Mouse (Mus musculus) colon, adult 2 months (tissue): ENCODE measurements around the gene Auts2. TPM values are rescaled to one million over a fixed set of nuclear protein-coding genes. Genes with fewer than 3 reads are reported as not detected.

Experiments
- polyA plus RNA-seq: library from polyadenylated mRNA; depleted of rRNA; stranded (reverse); fragments of >200 nt; gene quantifications from 2 replicates; pipeline ENCODE4 v1.2.3, GENCODE M21; 2012; rRNA removed

Auts2 gene
- 25.8 and 27.8 TPM in 2 replicates for polyA plus RNA-seq

GRCm38 (mm10) chr5:132543118-132544071 is at the start of gene Auts2:
TSS of gene Auts2 (minus strand) at chr5:132543344.

